Mouse (Mus musculus): Measurements from ENCODE around the gene Galnt6. TPM values are rescaled to one million over a fixed set of nuclear protein-coding genes. Genes with fewer than 3 reads are reported as not detected.

Galnt6 gene
- polyA plus RNA-seq, 1 experiment from 2014 or later, result 0.04 TPM

- no peak overlapping the region for H3K4me2 ChIP-seq
- H3K36me3 ChIP-seq (ENCODE audit: control insufficient read depth, insufficient read depth, low read length), result no peaks in the 10 kb centered on the region
- ATAC-seq (ENCODE audit: low FRiP score) (no peak), DNase-seq (ENCODE audit: low spot score, missing footprints) (no peak)
- H3K27me3 ChIP-seq (ENCODE audit: control insufficient read depth, insufficient read depth, low read length), result no peaks in the 10 kb centered on the region
- H3K4me1 ChIP-seq (ENCODE audit: control insufficient read depth, insufficient read depth, low read length), result peaks cover 4% of the 10 kb centered on the region; the same call in 1 of the 2 replicates
- no peaks in the 10 kb centered on the region for H3K9me3 ChIP-seq (ENCODE audit: control insufficient read depth, low read length)
- H3K27ac ChIP-seq (ENCODE audit: low read depth, low read length), result no peak overlapping the region
- 79% methylated on average over 12 of the region's 12 CpGs for WGBS
- no peak overlapping the region for H3K4me3 ChIP-seq (ENCODE audit: low read depth, low read length)
- no peak overlapping the region for H3K9ac ChIP-seq (ENCODE audit: low read length)
Measured at GRCm38 (mm10) chr15:100678581-100678980, 50.6 kb downstream of the Galnt6 start.

GRCm38 (mm10) chr15:100677675-100678074, 51.5 kb downstream of the Galnt6 start:
- H3K9me3 ChIP-seq (ENCODE audit: control insufficient read depth, low read length), result no peaks in the 10 kb centered on the region
- no peak for ATAC-seq (ENCODE audit: low FRiP score)
- peaks cover 4% of the 10 kb centered on the region; the same call in 1 of the 2 replicates for H3K4me1 ChIP-seq (ENCODE audit: control insufficient read depth, insufficient read depth, low read length)
- H3K9ac ChIP-seq (ENCODE audit: low read length), result no peak overlapping the region
- H3K36me3 ChIP-seq (ENCODE audit: control insufficient read depth, insufficient read depth, low read length), result no peaks in the 10 kb centered on the region
- H3K4me2 ChIP-seq, result no peak overlapping the region
- whole genome bisulfite sequencing, result 90% methylated on average over 8 of the region's 8 CpGs
- no peak overlapping the region for H3K27ac ChIP-seq (ENCODE audit: low read depth, low read length)
- no peak overlapping the region for H3K4me3 ChIP-seq (ENCODE audit: low read depth, low read length)
- H3K27me3 ChIP-seq (ENCODE audit: control insufficient read depth, insufficient read depth, low read length), result no peaks in the 10 kb centered on the region
- DNase-seq (ENCODE audit: low spot score, missing footprints), result no peak

- H3K27ac ChIP-seq (ENCODE audit: low read depth, low read length), result no peak overlapping the region
- H3K9ac ChIP-seq (ENCODE audit: low read length), result no peak overlapping the region
- peaks cover 2% of the 10 kb centered on the region; the same call in 1 of the 2 replicates for H3K4me1 ChIP-seq (ENCODE audit: control insufficient read depth, insufficient read depth, low read length)
- no peaks in the 10 kb centered on the region for H3K9me3 ChIP-seq (ENCODE audit: control insufficient read depth, low read length)
- H3K4me2 ChIP-seq, result no peak overlapping the region
- H3K27me3 ChIP-seq (ENCODE audit: control insufficient read depth, insufficient read depth, low read length), result no peaks in the 10 kb centered on the region
- ATAC-seq (ENCODE audit: low FRiP score), result no peak
- H3K4me3 ChIP-seq (ENCODE audit: low read depth, low read length), result no peak overlapping the region
- no peak for DNase-seq (ENCODE audit: low spot score, missing footprints)
- no peaks in the 10 kb centered on the region for H3K36me3 ChIP-seq (ENCODE audit: control insufficient read depth, insufficient read depth, low read length)
- 90% methylated on average over 1 of the region's 1 CpGs for WGBS
Measured at GRCm38 (mm10) chr15:100676521-100676920, 52.7 kb downstream of the Galnt6 start.

- no peaks in the 10 kb centered on the region for H3K36me3 ChIP-seq (ENCODE audit: control insufficient read depth, insufficient read depth, low read length)
- H3K4me2 ChIP-seq, result no peak overlapping the region
- no peak overlapping the region for H3K4me3 ChIP-seq (ENCODE audit: low read depth, low read length)
- no peaks in the 10 kb centered on the region for H3K27me3 ChIP-seq (ENCODE audit: control insufficient read depth, insufficient read depth, low read length)
- H3K9me3 ChIP-seq (ENCODE audit: control insufficient read depth, low read length), result no peaks in the 10 kb centered on the region
- WGBS, result 75% methylated on average over 3 of the region's 3 CpGs
- H3K9ac ChIP-seq (ENCODE audit: low read length), result no peak overlapping the region
- no peak overlapping the region for H3K27ac ChIP-seq (ENCODE audit: low read depth, low read length)
- ATAC-seq (ENCODE audit: low FRiP score) (no peak), DNase-seq (ENCODE audit: low spot score, missing footprints) (no peak)
- H3K4me1 ChIP-seq (ENCODE audit: control insufficient read depth, insufficient read depth, low read length), result peaks cover 2% of the 10 kb centered on the region; the same call in 1 of the 2 replicates
Measured at GRCm38 (mm10) chr15:100675486-100675885, 53.7 kb downstream of the Galnt6 start.

GRCm38 (mm10) chr15:100674566-100674965, 54.6 kb downstream of the Galnt6 start:
- WGBS, result 84% methylated on average over 10 of the region's 10 CpGs
- Histone ChIP-seq H3K4me1 (ENCODE audit: control insufficient read depth, insufficient read depth, low read length) (peaks cover 2% of the 10 kb centered on the region; the same call in 1 of the 2 replicates), H3K9ac (ENCODE audit: low read length) (no peak overlapping the region), H3K27me3 (ENCODE audit: control insufficient read depth, insufficient read depth, low read length) (no peaks in the 10 kb centered on the region), H3K4me3 (ENCODE audit: low read depth, low read length) (no peak overlapping the region), H3K9me3 (ENCODE audit: control insufficient read depth, low read length) (no peaks in the 10 kb centered on the region), H3K4me2 (no peak overlapping the region), H3K36me3 (ENCODE audit: control insufficient read depth, insufficient read depth, low read length) (no peaks in the 10 kb centered on the region), H3K27ac (ENCODE audit: low read depth, low read length) (no peak overlapping the region)
- ATAC-seq (ENCODE audit: low FRiP score), result no peak
- DNase-seq (ENCODE audit: low spot score, missing footprints), result no peak

- ATAC-seq (ENCODE audit: low FRiP score) (no peak), DNase-seq (ENCODE audit: low spot score, missing footprints) (no peak)
- peaks cover 2% of the 10 kb centered on the region; the same call in 1 of the 2 replicates for H3K4me1 ChIP-seq (ENCODE audit: control insufficient read depth, insufficient read depth, low read length)
- H3K27ac ChIP-seq (ENCODE audit: low read depth, low read length), result no peak overlapping the region
- H3K4me3 ChIP-seq (ENCODE audit: low read depth, low read length), result no peak overlapping the region
- H3K4me2 ChIP-seq, result no peak overlapping the region
- H3K9me3 ChIP-seq (ENCODE audit: control insufficient read depth, low read length), result no peaks in the 10 kb centered on the region
- WGBS, result 35% methylated on average over 12 of the region's 12 CpGs
- no peaks in the 10 kb centered on the region for H3K27me3 ChIP-seq (ENCODE audit: control insufficient read depth, insufficient read depth, low read length)
- H3K36me3 ChIP-seq (ENCODE audit: control insufficient read depth, insufficient read depth, low read length), result no peaks in the 10 kb centered on the region
- H3K9ac ChIP-seq (ENCODE audit: low read length), result no peak overlapping the region
Measured at GRCm38 (mm10) chr15:100673585-100674391, 55.4 kb downstream of the Galnt6 start.

GRCm38 (mm10) chr15:100670833-100671232, 58.3 kb downstream of the Galnt6 start:
- no peaks in the 10 kb centered on the region for H3K36me3 ChIP-seq (ENCODE audit: control insufficient read depth, insufficient read depth, low read length)
- no peak overlapping the region for H3K9ac ChIP-seq (ENCODE audit: low read length)
- H3K4me1 ChIP-seq (ENCODE audit: control insufficient read depth, insufficient read depth, low read length), result peaks cover 2% of the 10 kb centered on the region
- DNase-seq (ENCODE audit: low spot score, missing footprints) (no peak), ATAC-seq (ENCODE audit: low FRiP score) (no peak)
- no peak overlapping the region for H3K27ac ChIP-seq (ENCODE audit: low read depth, low read length)
- H3K4me3 ChIP-seq (ENCODE audit: low read depth, low read length), result no peak overlapping the region
- no peak overlapping the region for H3K4me2 ChIP-seq
- no peaks in the 10 kb centered on the region for H3K27me3 ChIP-seq (ENCODE audit: control insufficient read depth, insufficient read depth, low read length)
- 77% methylated on average over 5 of the region's 5 CpGs for WGBS
- no peaks in the 10 kb centered on the region for H3K9me3 ChIP-seq (ENCODE audit: control insufficient read depth, low read length)

- Histone ChIP-seq H3K27me3 (ENCODE audit: control insufficient read depth, insufficient read depth, low read length) (no peaks in the 10 kb centered on the region), H3K4me1 (ENCODE audit: control insufficient read depth, insufficient read depth, low read length) (peaks cover 2% of the 10 kb centered on the region), H3K4me3 (ENCODE audit: low read depth, low read length) (no peak overlapping the region), H3K36me3 (ENCODE audit: control insufficient read depth, insufficient read depth, low read length) (no peaks in the 10 kb centered on the region), H3K9ac (ENCODE audit: low read length) (no peak overlapping the region), H3K4me2 (no peak overlapping the region), H3K9me3 (ENCODE audit: control insufficient read depth, low read length) (no peaks in the 10 kb centered on the region), H3K27ac (ENCODE audit: low read depth, low read length) (no peak overlapping the region)
- ATAC-seq (ENCODE audit: low FRiP score), result no peak
- no peak for DNase-seq (ENCODE audit: low spot score, missing footprints)
- WGBS, result 77% methylated on average over 8 of the region's 8 CpGs
Measured at GRCm38 (mm10) chr15:100670004-100670403, 59.2 kb downstream of the Galnt6 start.

GRCm38 (mm10) chr15:100669337-100669736, 59.8 kb downstream of the Galnt6 start, which contains the start of gene Bin2:
Bin2 (minus strand) TSS chr15:100669553.
- Histone ChIP-seq H3K4me1 (ENCODE audit: control insufficient read depth, insufficient read depth, low read length) (peaks cover 2% of the 10 kb centered on the region), H3K27me3 (ENCODE audit: control insufficient read depth, insufficient read depth, low read length) (no peaks in the 10 kb centered on the region), H3K4me2 (no peak within 1 kb of the TSS), H3K27ac (ENCODE audit: low read depth, low read length) (no peak within 1 kb of the TSS), H3K9ac (ENCODE audit: low read length) (no peak within 1 kb of the TSS), H3K9me3 (ENCODE audit: control insufficient read depth, low read length) (no peaks in the 10 kb centered on the region), H3K4me3 (ENCODE audit: low read depth, low read length) (no peak within 1 kb of the TSS), H3K36me3 (ENCODE audit: control insufficient read depth, insufficient read depth, low read length) (no peaks in the 10 kb centered on the region)
- DNase-seq (ENCODE audit: low spot score, missing footprints) (no peak), ATAC-seq (ENCODE audit: low FRiP score) (no peak)
- 93% methylated on average over 20 of the region's 20 CpGs for WGBS

Measured in midbrain, embryonic 11.5 days (tissue).